Mouse (Mus musculus): ENCODE data around the gene Ifna6.

The Ifna6 gene

GRCm38 (mm10) chr4:88845334-88845733, 18.1 kb downstream of the Ifna6 start:
- DNase-seq (ENCODE audit: low spot score): no peak

GRCm38 (mm10) chr4:88849698-88850097, 22.5 kb downstream of the Ifna6 start, which contains the start of gene Ifna1:
TSS of gene Ifna1 (plus strand) at chr4:88850087.
- DNase-seq (ENCODE audit: low spot score): no peak

- DNase-seq (ENCODE audit: low spot score): no peak
These were observed 24.0 kb downstream of the Ifna6 start for GRCm38 (mm10) chr4:88851026-88851763.

- no peak for DNase-seq (ENCODE audit: low spot score)
These were observed 32.0 kb downstream of the Ifna6 start for GRCm38 (mm10) chr4:88859214-88859613.

- DNase-seq (ENCODE audit: low spot score): no peak
These were observed 36.1 kb downstream of the Ifna6 start for GRCm38 (mm10) chr4:88863309-88863708.

- DNase-seq (ENCODE audit: low spot score): no peak
These were observed 37.4 kb downstream of the Ifna6 start for GRCm38 (mm10) chr4:88864599-88864998.

GRCm38 (mm10) chr4:88865011-88865569, 37.9 kb downstream of the Ifna6 start:
- no peak for DNase-seq (ENCODE audit: low spot score)

- peak; percentile 90 for DNase-seq (ENCODE audit: low spot score)
These were observed 40.2 kb downstream of the Ifna6 start for GRCm38 (mm10) chr4:88867366-88867925.

GRCm38 (mm10) chr4:88867926-88868911, 41.0 kb downstream of the Ifna6 start:
- peak; percentile 62 for DNase-seq (ENCODE audit: low spot score)

GRCm38 (mm10) chr4:88872691-88873090, 45.5 kb downstream of the Ifna6 start:
- DNase-seq (ENCODE audit: low spot score): peak; percentile 85

GRCm38 (mm10) chr4:88875435-88876095, 48.3 kb downstream of the Ifna6 start:
- no peak for DNase-seq (ENCODE audit: low spot score)

- no peak for DNase-seq (ENCODE audit: low spot score)
These were observed 49.3 kb downstream of the Ifna6 start for GRCm38 (mm10) chr4:88876520-88876919.
